Mouse (Mus musculus) lung, adult 18-20 months (tissue): ENCODE data around the gene Cyp4a12b.
A peak's percentile ranks its signal among the peaks of the same experiment; 100 is the strongest.
"Not testable (repeated sequence)": the region's sequence is repeated elsewhere in the genome, so short reads cannot be mapped to it uniquely, and the experiment has no call there.

Experiments used
- DNase-seq, 2 experiments: peaks; one replicate each; pipeline ENCODE4 v3.0.0; 2022; ENCODE audit warnings: mixed read lengths in 2 of 2

Gene Cyp4a12b

DNA sequence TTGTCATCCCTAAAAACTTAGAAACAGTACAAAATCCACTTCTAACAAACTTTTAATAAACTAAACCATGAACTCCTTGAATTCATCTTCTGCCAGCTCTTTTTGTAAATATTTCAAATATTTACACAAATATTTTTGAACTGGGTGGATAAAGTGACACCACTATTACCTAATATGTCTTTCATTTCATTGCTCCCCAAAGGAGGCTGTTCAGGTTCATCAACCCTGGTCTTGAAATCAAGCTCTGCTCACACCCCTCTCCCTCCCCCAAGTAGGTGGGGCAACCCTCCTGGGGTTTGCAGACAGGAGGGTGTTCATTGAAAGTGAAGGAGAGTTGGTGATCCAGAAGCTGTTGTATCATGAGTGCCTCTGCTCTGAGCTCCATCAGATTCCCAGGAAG, at the start of gene Cyp4a12b:
Gene Cyp4a12b (plus strand): TSS at position 301 of the 400 bp plus-strand sequence.
- DNase-seq, result not testable (repeated sequence)

GRCm38 (mm10) chr4:115365624-115366023, 45.8 kb upstream of the Cyp4a12b start:
- DNase-seq, result not testable (repeated sequence)

GRCm38 (mm10) chr4:115368067-115368466, 43.4 kb upstream of the Cyp4a12b start:
- peak in 1 of 2 experiments; percentile 12 for DNase-seq

DNA sequence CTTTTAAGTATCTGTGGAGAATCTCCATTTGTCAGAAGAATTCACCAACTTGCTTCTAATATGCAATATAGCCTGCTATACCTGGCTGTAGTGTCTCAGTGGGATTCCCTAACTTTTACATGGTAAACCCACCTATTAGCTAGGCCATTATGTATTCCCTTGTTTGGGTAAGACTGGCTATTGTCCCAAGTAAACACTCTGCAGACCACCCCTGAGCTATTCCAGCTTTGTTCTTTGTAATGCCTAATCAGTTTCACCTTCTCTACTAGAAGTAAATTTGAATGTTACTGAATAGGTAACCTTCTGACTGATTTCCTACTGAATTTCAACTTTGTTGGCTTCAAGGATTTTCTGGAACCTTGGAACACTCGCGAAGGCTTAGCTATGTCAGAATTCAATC, 15.2 kb upstream of the Cyp4a12b start:
- DNase-seq, result not testable (repeated sequence)

DNA sequence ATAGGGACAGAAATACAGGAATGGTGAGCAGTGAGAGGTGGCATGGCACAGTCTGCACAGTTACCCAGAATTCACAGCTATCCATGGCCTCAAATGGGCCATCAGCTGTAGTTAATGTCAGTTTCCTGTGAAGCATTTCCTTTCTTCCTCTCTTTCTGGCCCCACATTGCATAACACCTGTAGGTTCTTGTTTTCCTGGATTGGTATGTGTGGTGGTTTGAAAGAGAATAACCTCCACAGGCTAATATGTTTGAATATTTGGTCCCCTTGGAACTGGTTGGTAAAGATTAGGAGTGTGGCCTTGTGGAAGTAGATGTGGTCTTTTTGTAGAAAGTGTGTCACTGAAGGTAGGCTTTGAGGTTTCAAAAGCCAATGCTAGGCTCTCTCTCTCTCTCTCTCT, 14.5 kb upstream of the Cyp4a12b start:
- DNase-seq, result not testable (repeated sequence)

DNA sequence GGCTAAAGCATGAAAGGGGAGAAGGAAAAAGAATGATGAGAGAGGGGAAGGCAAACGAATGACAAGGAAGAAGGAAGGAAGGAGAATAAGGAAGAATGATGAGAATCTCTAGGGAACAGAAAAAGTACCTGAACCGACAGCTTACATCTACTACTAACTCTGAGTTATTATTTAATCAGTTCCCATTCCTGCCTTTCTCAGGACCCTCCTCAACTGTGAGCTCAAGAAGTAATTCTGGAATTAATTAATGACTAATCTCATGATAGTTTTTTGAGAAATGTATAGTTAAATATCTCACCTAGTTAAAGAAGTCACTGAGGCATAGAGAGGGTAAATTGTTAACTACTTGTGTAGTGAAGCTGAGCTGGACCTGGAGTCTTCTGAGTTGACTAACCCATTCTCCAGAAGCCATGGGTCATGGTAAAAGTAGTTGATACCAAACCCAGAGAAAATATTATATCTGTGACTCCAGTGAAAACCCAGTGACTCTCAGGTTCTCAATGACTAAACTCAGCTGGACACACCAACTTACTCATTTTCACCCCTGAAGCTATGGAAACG, 39.2 kb downstream of the Cyp4a12b start:
- DNase-seq, result no peak

GRCm38 (mm10) chr4:115452304-115452703, 40.9 kb downstream of the Cyp4a12b start, which contains the start of gene Cyp4a30b:
TSS of gene Cyp4a30b (plus strand) at chr4:115452604.
- no peak for DNase-seq

- DNase-seq, result not testable (repeated sequence)
Observed at GRCm38 (mm10) chr4:115473585-115473984, 62.2 kb downstream of the Cyp4a12b start.

- peak; percentile 30 to 51 for DNase-seq
Observed at GRCm38 (mm10) chr4:115476051-115476450, 64.6 kb downstream of the Cyp4a12b start.

GRCm38 (mm10) chr4:115481006-115481652, 69.7 kb downstream of the Cyp4a12b start:
- no peak for DNase-seq
